Mouse (Mus musculus) brain, embryonic 14.5 days (tissue): ENCODE measurements at regions not wholly inside any gene's neighbourhood (a gene's known extent, or its start where the extent isn't known, plus 50 kb on each side); places are given as distances from the start of the nearest gene placed in this dataset.

Source experiments
- CTCF ChIP-seq: fragments of 200-500 bp; IDR thresholded peaks from 2 replicates; pipeline ENCODE4 v1.5.1; 2012; ENCODE audit warnings: inconsistent platforms, mild to moderate bottlenecking, moderate library complexity, borderline replicate concordance; ENCODE audit not compliant: insufficient read depth, insufficient read length; ENCODE audit errors: extremely low read depth
- POLR2A ChIP-seq: fragments of 200-500 bp; IDR thresholded peaks from 2 replicates; pipeline ENCODE4 v1.6.1; 2012; ENCODE audit warnings: mild to moderate bottlenecking, inconsistent platforms, borderline replicate concordance; ENCODE audit not compliant: poor library complexity, insufficient read depth, insufficient read length, severe bottlenecking; ENCODE audit errors: extremely low read depth

DNA sequence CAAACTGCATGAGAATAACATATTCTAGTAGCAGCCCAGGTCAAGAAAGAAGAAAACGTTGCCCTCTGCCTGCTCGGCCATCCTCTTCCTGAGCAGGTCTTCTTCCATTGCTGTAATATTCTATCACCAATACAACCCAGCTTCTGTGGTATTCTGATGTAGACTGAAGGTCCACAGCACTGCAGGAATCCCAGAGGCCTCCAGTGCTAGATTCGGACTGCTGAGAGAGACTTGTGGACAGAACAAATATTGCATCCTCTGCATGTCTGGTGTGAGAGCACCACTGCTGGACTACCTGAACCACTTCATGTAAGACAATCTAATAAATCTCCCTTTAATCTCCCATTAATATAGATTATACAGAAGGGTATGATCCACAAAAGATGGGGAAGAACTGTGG lies 59.8 kb upstream of the Rorb start:
- no peak for TF ChIP-seq POLR2A
- no peak for TF ChIP-seq CTCF
